Mouse (Mus musculus): ENCODE results near the gene Cpsf6. TPM values are rescaled to one million over a fixed set of nuclear protein-coding genes. Genes with fewer than 3 reads are reported as not detected.

Cpsf6 gene
- polyA plus RNA-seq, 1 experiment, result 99.0 TPM

DNA sequence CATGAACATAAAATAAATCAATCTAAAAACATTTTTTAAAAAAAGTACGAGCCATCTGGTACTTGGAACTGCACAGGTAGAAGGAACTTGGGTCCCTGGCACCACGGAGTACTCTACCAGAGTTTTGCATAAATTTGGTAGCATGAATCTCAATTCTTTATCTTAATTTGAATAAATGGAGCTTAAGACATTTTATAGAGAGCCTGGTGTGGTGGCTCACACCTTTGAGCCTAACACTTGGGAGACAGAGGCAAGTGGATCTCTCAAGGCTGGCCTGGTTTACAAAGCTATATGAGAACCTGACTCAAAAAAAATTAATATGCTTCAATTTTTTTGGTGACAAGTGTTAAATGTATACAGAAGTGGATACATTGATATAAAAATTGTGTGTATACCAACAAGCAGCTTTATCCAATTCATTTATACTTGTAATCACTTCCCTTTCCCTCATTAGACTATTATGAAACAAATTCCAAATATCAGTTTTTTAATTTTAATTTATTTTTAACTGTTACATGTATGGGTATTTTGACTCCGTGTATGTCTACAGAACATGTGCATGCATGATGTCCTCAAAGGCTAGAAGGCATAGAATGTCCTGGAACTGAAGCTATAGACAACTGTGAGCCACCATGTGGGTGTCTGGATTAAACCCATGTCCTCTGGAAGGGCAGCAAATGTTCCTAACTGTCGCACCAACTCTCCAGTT is 20.6 kb upstream of the Cpsf6 start:
- no peak for TF ChIP-seq CTCF (IDR thresholded peaks at IDR 0.05; ENCODE audit: borderline replicate concordance, insufficient read depth, low read length)
- no peak for TF ChIP-seq POLR2A (IDR thresholded peaks at IDR 0.05; ENCODE audit: low read depth, low read length)

DNA sequence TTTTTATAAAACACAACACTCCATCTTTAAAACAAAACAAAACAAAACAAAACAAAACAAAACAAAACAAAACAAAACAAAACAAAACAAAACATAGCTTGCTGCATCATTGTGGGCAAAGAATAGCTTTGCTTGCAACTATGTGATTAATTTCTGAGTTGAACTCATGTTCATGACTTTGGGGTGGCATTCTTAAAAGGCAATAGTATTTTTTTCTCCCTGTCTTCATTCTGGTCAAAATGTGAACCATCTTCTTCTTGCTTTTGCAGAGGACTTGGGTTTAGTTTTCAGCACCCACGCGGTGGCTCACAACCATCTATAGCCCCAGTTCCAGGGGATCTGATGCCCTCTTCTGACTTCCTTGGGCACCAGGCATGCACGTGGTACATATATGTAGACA is 20.0 kb upstream of the Cpsf6 start:
- Histone ChIP-seq H3K27ac (ENCODE audit: insufficient read depth, low read length) (no peak overlapping the region), H3K4me1 (ENCODE audit: control insufficient read depth, insufficient read depth, low read length) (no peaks in the 10 kb centered on the region), H3K4me3 (ENCODE audit: insufficient read depth, low read length) (no peak overlapping the region)
- no peak for TF ChIP-seq CTCF (IDR thresholded peaks at IDR 0.05; ENCODE audit: borderline replicate concordance, insufficient read depth, low read length)
- TF ChIP-seq POLR2A (IDR thresholded peaks at IDR 0.05; ENCODE audit: low read depth, low read length), result no peak

More for the DNA sequence above, 20.6 kb upstream of the Cpsf6 start:
- no peak overlapping the region for H3K4me3 ChIP-seq (ENCODE audit: insufficient read depth, low read length)
- H3K27ac ChIP-seq (ENCODE audit: insufficient read depth, low read length), result no peak overlapping the region
- no peaks in the 10 kb centered on the region for H3K4me1 ChIP-seq (ENCODE audit: control insufficient read depth, insufficient read depth, low read length)

DNA sequence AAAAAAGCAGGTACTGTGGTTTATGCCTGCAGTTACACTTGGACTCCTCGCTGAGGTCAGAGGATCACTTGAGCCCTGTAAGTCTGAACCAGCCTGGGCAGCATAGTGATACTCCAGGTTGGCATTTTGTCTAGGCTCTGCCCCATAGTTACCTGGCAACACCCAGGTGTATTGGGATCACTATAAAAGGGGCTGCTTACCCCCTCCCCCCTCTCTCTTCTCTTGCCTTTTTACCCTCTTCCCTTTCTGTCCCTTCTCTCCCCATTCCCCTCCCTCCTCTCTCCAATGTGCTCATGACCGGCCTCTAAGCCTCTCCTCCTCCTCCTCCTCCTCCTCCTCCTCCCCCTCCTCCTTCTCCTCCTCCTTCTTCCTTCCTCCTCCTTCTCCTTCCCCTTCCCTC is 19.4 kb upstream of the Cpsf6 start:
- Histone ChIP-seq H3K27ac (ENCODE audit: insufficient read depth, low read length) (no peak overlapping the region), H3K4me1 (ENCODE audit: control insufficient read depth, insufficient read depth, low read length) (no peaks in the 10 kb centered on the region), H3K4me3 (ENCODE audit: insufficient read depth, low read length) (no peak overlapping the region)
- TF ChIP-seq POLR2A (IDR thresholded peaks at IDR 0.05; ENCODE audit: low read depth, low read length), result no peak

DNA sequence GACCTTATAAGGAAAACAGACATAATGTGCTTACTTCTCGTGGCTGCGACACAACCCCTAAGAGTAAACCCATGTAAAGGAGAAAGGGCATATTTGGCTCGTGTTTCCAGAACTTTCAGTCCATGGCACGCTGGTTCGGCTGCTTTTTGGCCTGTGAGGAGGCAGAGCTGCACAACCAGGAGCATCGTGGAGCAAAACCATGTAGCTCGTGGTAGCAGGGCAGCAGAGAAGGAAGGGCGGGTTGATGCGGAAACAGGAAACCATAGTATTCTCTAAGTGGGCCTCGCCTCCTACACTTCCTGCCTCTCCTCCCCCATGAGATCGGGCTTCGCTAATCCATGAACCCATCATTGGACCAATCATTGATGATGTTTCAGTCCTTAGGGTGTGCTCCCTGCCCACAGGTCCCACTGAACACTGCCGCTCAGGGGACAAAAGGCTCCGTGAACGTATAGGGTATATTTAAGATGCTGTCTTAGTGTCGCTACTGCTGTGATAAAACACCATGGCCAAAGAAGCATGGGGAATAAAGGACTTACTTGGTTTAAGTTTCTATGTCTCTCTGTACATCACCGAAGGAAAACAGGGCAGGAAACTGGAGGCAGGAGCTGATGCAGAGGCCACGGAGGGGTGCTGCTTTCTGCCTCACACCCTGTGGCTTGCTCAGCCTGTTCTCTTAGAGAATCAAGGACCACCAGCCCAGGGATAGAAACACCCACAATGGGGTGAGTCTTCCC is 18.4 kb upstream of the Cpsf6 start:
- H3K27ac ChIP-seq (ENCODE audit: insufficient read depth, low read length), result no peak overlapping the region
- TF ChIP-seq CTCF (IDR thresholded peaks at IDR 0.05; ENCODE audit: borderline replicate concordance, insufficient read depth, low read length) (no peak), POLR2A (IDR thresholded peaks at IDR 0.05; ENCODE audit: low read depth, low read length) (no peak)
- no peak overlapping the region for H3K4me3 ChIP-seq (ENCODE audit: insufficient read depth, low read length)
- H3K4me1 ChIP-seq (ENCODE audit: control insufficient read depth, insufficient read depth, low read length), result no peaks in the 10 kb centered on the region

DNA sequence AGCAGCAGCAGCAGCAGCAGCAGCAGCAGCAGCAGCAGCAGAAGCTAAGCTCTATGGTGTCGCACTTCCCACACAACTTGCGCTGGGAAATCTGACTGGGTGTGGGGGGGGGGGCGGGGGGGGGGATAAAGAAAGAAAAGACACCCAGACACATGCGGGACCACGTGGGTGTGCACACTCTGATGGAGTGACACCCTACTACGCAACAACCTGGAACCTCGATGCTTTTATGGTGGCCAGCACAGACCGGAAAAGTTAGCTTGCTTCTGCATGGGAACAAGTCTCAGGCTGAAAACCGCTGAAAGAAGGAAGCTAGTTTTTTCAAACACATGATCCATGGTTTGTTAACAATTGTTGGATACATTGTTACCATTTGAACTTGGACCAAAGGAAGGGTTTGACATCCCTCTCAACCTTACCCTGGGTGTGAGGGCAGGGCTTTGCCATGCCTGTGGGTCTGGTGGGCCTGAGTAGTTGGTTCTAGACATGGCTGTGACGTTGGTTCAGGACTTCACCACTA is 17.4 kb upstream of the Cpsf6 start:
- H3K4me3 ChIP-seq (ENCODE audit: insufficient read depth, low read length), result no peak overlapping the region
- TF ChIP-seq CTCF (IDR thresholded peaks at IDR 0.05; ENCODE audit: borderline replicate concordance, insufficient read depth, low read length) (no peak), POLR2A (IDR thresholded peaks at IDR 0.05; ENCODE audit: low read depth, low read length) (no peak)
- H3K4me1 ChIP-seq (ENCODE audit: control insufficient read depth, insufficient read depth, low read length), result no peaks in the 10 kb centered on the region
- no peak overlapping the region for H3K27ac ChIP-seq (ENCODE audit: insufficient read depth, low read length)

DNA sequence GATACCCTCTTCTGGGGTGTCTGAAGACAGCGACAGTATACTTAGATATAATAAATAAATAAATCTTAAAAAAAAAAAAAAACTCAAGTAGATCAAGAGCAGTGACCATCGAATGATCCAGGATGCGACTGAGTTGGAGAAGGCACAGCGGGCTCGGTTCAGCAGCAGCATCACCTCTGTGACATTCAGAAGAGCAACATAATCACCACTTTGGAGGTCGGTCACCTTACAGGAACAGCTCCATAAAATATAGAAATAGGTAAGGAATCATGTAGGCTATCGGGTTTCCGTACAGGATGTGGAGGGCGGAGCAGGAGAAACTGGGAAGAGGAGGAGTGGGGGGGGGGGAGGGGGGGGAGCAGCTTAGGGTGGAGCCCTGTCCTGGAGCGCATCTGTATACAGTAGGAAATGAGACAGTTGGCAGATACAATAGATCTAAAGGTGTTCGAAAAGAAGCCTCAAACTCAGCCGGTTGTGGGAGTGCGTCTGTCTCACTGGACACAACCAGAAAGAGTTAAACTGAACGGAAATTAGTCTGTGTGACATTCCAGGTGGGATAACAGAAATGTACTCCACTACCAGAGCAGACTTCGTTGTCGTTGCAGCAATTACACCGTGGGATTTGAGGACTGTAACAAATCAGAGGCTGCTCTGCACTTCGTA is 16.7 kb upstream of the Cpsf6 start:
- no peak for TF ChIP-seq CTCF (IDR thresholded peaks at IDR 0.05; ENCODE audit: borderline replicate concordance, insufficient read depth, low read length)
- TF ChIP-seq POLR2A (IDR thresholded peaks at IDR 0.05; ENCODE audit: low read depth, low read length), result no peak
- H3K4me1 ChIP-seq (ENCODE audit: control insufficient read depth, insufficient read depth, low read length), result no peaks in the 10 kb centered on the region
- H3K27ac ChIP-seq (ENCODE audit: insufficient read depth, low read length), result no peak overlapping the region
- H3K4me3 ChIP-seq (ENCODE audit: insufficient read depth, low read length), result no peak overlapping the region

DNA sequence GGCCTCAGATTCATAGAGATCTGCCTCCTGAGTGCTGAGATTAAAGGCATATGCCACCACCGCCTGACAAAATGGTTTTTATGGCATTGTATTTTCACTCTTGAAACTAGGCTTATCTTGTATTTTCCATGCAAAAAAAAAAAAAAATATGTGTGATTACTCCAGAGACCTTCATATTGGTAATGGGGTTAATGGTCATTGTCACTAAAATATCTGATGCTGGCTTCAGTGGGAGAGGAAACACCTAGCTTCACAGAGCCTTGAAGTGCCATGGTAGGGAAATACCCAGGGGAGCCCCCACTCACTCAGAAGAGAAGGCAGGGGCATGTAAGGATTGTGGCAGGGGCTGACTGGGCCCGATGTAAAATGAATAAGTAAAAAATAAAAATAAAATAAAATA is 16.0 kb upstream of the Cpsf6 start:
- Histone ChIP-seq H3K4me3 (ENCODE audit: insufficient read depth, low read length) (no peak overlapping the region), H3K4me1 (ENCODE audit: control insufficient read depth, insufficient read depth, low read length) (no peaks in the 10 kb centered on the region), H3K27ac (ENCODE audit: insufficient read depth, low read length) (no peak overlapping the region)
- TF ChIP-seq POLR2A (IDR thresholded peaks at IDR 0.05; ENCODE audit: low read depth, low read length) (no peak), CTCF (IDR thresholded peaks at IDR 0.05; ENCODE audit: borderline replicate concordance, insufficient read depth, low read length) (no peak)

DNA sequence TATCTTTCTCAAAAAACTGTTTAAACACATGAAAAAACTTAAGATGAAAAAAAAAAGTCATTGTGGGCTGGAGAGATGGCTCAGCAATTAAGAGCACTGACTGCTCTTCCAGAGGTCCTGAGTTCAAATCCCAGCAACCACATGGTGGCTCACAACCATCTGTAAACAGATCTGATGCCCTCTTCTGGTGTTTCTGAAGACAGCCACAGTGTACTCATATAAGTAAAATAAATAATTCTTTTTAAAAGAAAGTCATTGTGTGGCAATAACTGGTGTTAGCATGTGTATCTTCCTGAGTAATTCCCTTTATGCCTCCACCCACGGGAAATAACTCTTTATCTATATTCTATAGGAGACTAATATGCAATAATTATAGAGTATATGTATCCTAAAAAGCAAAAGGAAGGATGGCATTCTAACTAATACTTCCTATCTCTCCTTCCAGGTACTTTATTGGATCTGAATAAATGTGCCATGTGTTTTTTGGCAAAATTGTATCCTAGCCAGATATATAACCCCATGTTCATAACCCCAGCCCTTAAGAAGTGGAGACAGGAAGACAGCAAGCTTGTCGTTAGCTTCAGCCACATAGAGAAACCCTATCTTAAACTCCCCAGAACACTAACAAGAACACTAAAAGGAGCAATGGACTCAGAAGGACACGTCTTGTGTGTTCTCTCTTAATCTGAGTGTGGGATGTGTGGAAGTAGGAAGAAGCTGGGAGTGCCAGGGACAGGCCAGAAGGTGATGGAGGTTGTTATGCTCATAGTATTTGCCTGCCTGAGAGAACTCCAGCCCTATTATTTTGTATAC is 15.1 kb upstream of the Cpsf6 start:
- TF ChIP-seq CTCF (IDR thresholded peaks at IDR 0.05; ENCODE audit: borderline replicate concordance, insufficient read depth, low read length) (no peak), POLR2A (IDR thresholded peaks at IDR 0.05; ENCODE audit: low read depth, low read length) (no peak)
- H3K4me1 ChIP-seq (ENCODE audit: control insufficient read depth, insufficient read depth, low read length), result no peaks in the 10 kb centered on the region
- H3K4me3 ChIP-seq (ENCODE audit: insufficient read depth, low read length), result no peak overlapping the region
- H3K27ac ChIP-seq (ENCODE audit: insufficient read depth, low read length), result no peak overlapping the region

DNA sequence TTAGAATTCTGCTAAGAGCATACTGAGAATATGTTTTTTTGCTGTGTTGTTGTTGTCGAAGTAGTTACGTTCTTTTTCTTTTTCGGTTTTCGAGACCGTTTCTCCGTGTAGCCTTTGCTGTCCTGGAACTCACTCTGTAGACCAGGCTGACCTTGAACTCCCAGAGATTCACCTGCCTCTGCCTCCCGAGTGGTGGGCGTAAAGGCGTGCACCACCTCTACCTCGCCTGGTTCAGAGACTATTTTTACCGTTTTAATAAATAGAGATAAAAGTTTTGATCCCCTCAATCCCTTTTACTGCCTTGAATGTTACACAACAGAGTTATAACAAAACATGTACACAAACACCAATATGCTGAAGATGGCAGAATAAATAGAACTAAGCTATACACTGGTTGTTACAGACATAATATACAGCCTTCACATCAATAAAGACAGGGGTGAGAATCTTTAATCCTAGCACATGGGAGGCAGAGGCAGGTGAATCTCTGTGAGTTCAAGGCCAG is 14.1 kb upstream of the Cpsf6 start:
- no peaks in the 10 kb centered on the region for H3K4me1 ChIP-seq (ENCODE audit: control insufficient read depth, insufficient read depth, low read length)
- no peak overlapping the region for H3K27ac ChIP-seq (ENCODE audit: insufficient read depth, low read length)
- H3K4me3 ChIP-seq (ENCODE audit: insufficient read depth, low read length), result peak overlapping the region; percentile 31
- TF ChIP-seq CTCF (IDR thresholded peaks at IDR 0.05; ENCODE audit: borderline replicate concordance, insufficient read depth, low read length), result no peak
- TF ChIP-seq POLR2A (IDR thresholded peaks at IDR 0.05; ENCODE audit: low read depth, low read length), result no peak
